Mouse (Mus musculus): ENCODE measurements at regions not wholly inside any gene's neighbourhood (a gene's known extent, or its start where the extent isn't known, plus 50 kb on each side); places are given as distances from the start of the nearest gene placed in this dataset.

GRCm38 (mm10) chr5:39557376-39558001 lies 197.8 kb downstream of the Hs3st1 start:
- Histone ChIP-seq H3K27me3 (replicated peaks) (no peaks in the 10 kb centered on the region), H3K4me3 (replicated peaks) (no peak overlapping the region), H3K4me1 (no peaks in the 10 kb centered on the region), H3K36me3 (replicated peaks; ENCODE audit: low read length) (no peaks in the 10 kb centered on the region), H3K9me3 (no peaks in the 10 kb centered on the region)
- no peak for TF ChIP-seq FLI1 (IDR thresholded peaks at IDR 0.05; ENCODE audit: low read length)
- no peak for TF ChIP-seq GATA1 (IDR thresholded peaks at IDR 0.05; ENCODE audit: borderline replicate concordance, low read length)

GRCm38 (mm10) chr5:39537044-39537443 lies 218.2 kb downstream of the Hs3st1 start:
- Histone ChIP-seq H3K27me3 (replicated peaks) (no peaks in the 10 kb centered on the region), H3K4me3 (replicated peaks) (no peak overlapping the region), H3K4me1 (no peaks in the 10 kb centered on the region), H3K9me3 (no peaks in the 10 kb centered on the region), H3K36me3 (replicated peaks; ENCODE audit: low read length) (no peaks in the 10 kb centered on the region)
- TF ChIP-seq FLI1 (IDR thresholded peaks at IDR 0.05; ENCODE audit: low read length): no peak
- TF ChIP-seq GATA1 (IDR thresholded peaks at IDR 0.05; ENCODE audit: borderline replicate concordance, low read length): no peak

- Histone ChIP-seq H3K4me1 (no peaks in the 10 kb centered on the region), H3K27me3 (replicated peaks) (no peaks in the 10 kb centered on the region), H3K36me3 (replicated peaks; ENCODE audit: low read length) (no peaks in the 10 kb centered on the region), H3K4me3 (replicated peaks) (no peak overlapping the region), H3K9me3 (no peaks in the 10 kb centered on the region)
- TF ChIP-seq GATA1 (IDR thresholded peaks at IDR 0.05; ENCODE audit: borderline replicate concordance, low read length) (no peak), FLI1 (IDR thresholded peaks at IDR 0.05; ENCODE audit: low read length) (no peak)
Observed at GRCm38 (mm10) chr5:39536351-39536750, 218.9 kb downstream of the Hs3st1 start.

- Histone ChIP-seq H3K36me3 (replicated peaks; ENCODE audit: low read length) (no peaks in the 10 kb centered on the region), H3K4me3 (replicated peaks) (no peak overlapping the region), H3K27me3 (replicated peaks) (no peaks in the 10 kb centered on the region), H3K4me1 (no peaks in the 10 kb centered on the region), H3K9me3 (no peaks in the 10 kb centered on the region)
- TF ChIP-seq FLI1 (IDR thresholded peaks at IDR 0.05; ENCODE audit: low read length) (no peak), GATA1 (IDR thresholded peaks at IDR 0.05; ENCODE audit: borderline replicate concordance, low read length) (no peak)
Observed at GRCm38 (mm10) chr5:39510246-39510645, 245.0 kb downstream of the Hs3st1 start.

- TF ChIP-seq GATA1 (IDR thresholded peaks at IDR 0.05; ENCODE audit: borderline replicate concordance, low read length): no peak
- TF ChIP-seq FLI1 (IDR thresholded peaks at IDR 0.05; ENCODE audit: low read length): no peak
- no peaks in the 10 kb centered on the region for H3K36me3 ChIP-seq (replicated peaks; ENCODE audit: low read length)
- no peaks in the 10 kb centered on the region for H3K9me3 ChIP-seq
- no peak overlapping the region for H3K4me3 ChIP-seq (replicated peaks)
- H3K4me1 ChIP-seq: no peaks in the 10 kb centered on the region
- H3K27me3 ChIP-seq (replicated peaks): peaks cover 2% of the 10 kb centered on the region
Observed at GRCm38 (mm10) chr5:39482756-39483155, 272.5 kb downstream of the Hs3st1 start.

- Histone ChIP-seq H3K4me3 (replicated peaks) (no peak overlapping the region), H3K27me3 (replicated peaks) (no peaks in the 10 kb centered on the region), H3K4me1 (no peaks in the 10 kb centered on the region), H3K36me3 (replicated peaks; ENCODE audit: low read length) (no peaks in the 10 kb centered on the region), H3K9me3 (no peaks in the 10 kb centered on the region)
- no peak for TF ChIP-seq FLI1 (IDR thresholded peaks at IDR 0.05; ENCODE audit: low read length)
- no peak for TF ChIP-seq GATA1 (IDR thresholded peaks at IDR 0.05; ENCODE audit: borderline replicate concordance, low read length)
Observed at GRCm38 (mm10) chr5:39458116-39458525, 297.2 kb downstream of the Hs3st1 start.

- H3K27me3 ChIP-seq (replicated peaks): no peaks in the 10 kb centered on the region
- no peaks in the 10 kb centered on the region for H3K36me3 ChIP-seq (replicated peaks; ENCODE audit: low read length)
- H3K4me1 ChIP-seq: no peaks in the 10 kb centered on the region
- H3K4me3 ChIP-seq (replicated peaks): no peak overlapping the region
- no peak for TF ChIP-seq FLI1 (IDR thresholded peaks at IDR 0.05; ENCODE audit: low read length)
- TF ChIP-seq GATA1 (IDR thresholded peaks at IDR 0.05; ENCODE audit: borderline replicate concordance, low read length): no peak
- H3K9me3 ChIP-seq: no peaks in the 10 kb centered on the region
Observed at GRCm38 (mm10) chr5:39453706-39454105, 301.6 kb downstream of the Hs3st1 start.

GRCm38 (mm10) chr5:39440817-39441216 lies 314.5 kb downstream of the Hs3st1 start:
- Histone ChIP-seq H3K27me3 (replicated peaks) (no peaks in the 10 kb centered on the region), H3K9me3 (no peaks in the 10 kb centered on the region), H3K4me1 (peaks cover 7% of the 10 kb centered on the region), H3K4me3 (replicated peaks) (no peak overlapping the region), H3K36me3 (replicated peaks; ENCODE audit: low read length) (no peaks in the 10 kb centered on the region)
- no peak for TF ChIP-seq FLI1 (IDR thresholded peaks at IDR 0.05; ENCODE audit: low read length)
- no peak for TF ChIP-seq GATA1 (IDR thresholded peaks at IDR 0.05; ENCODE audit: borderline replicate concordance, low read length)

GRCm38 (mm10) chr5:39437463-39438201 lies 317.6 kb downstream of the Hs3st1 start:
- H3K9me3 ChIP-seq: no peaks in the 10 kb centered on the region
- H3K4me3 ChIP-seq (replicated peaks): no peak overlapping the region
- H3K27me3 ChIP-seq (replicated peaks): no peaks in the 10 kb centered on the region
- TF ChIP-seq GATA1 (IDR thresholded peaks at IDR 0.05; ENCODE audit: borderline replicate concordance, low read length) (no peak), FLI1 (IDR thresholded peaks at IDR 0.05; ENCODE audit: low read length) (no peak)
- no peaks in the 10 kb centered on the region for H3K36me3 ChIP-seq (replicated peaks; ENCODE audit: low read length)
- H3K4me1 ChIP-seq: peaks cover 7% of the 10 kb centered on the region

GRCm38 (mm10) chr5:39426053-39426452 lies 329.2 kb downstream of the Hs3st1 start:
- no peaks in the 10 kb centered on the region for H3K36me3 ChIP-seq (replicated peaks; ENCODE audit: low read length)
- TF ChIP-seq FLI1 (IDR thresholded peaks at IDR 0.05; ENCODE audit: low read length) (no peak), GATA1 (IDR thresholded peaks at IDR 0.05; ENCODE audit: borderline replicate concordance, low read length) (no peak)
- H3K4me1 ChIP-seq: peaks cover 4% of the 10 kb centered on the region; the same call in 1 of the 2 replicates
- no peak overlapping the region for H3K4me3 ChIP-seq (replicated peaks)
- no peaks in the 10 kb centered on the region for H3K9me3 ChIP-seq
- no peaks in the 10 kb centered on the region for H3K27me3 ChIP-seq (replicated peaks)

Measured in megakaryocyte, embryonic 14.5 days (primary cell).